Mouse (Mus musculus): ENCODE data around the gene Coro2b. TPM values are rescaled to one million over a fixed set of nuclear protein-coding genes. Genes with fewer than 3 reads are reported as not detected.
A peak's percentile ranks its signal among the peaks of the same experiment; 100 is the strongest.
"Not testable (repeated sequence)": the region's sequence is repeated elsewhere in the genome, so short reads cannot be mapped to it uniquely, and the experiment has no call there.

Gene Coro2b
- total RNA-seq, 2 experiments from 2014 or later: 178 to 185 TPM

DNA sequence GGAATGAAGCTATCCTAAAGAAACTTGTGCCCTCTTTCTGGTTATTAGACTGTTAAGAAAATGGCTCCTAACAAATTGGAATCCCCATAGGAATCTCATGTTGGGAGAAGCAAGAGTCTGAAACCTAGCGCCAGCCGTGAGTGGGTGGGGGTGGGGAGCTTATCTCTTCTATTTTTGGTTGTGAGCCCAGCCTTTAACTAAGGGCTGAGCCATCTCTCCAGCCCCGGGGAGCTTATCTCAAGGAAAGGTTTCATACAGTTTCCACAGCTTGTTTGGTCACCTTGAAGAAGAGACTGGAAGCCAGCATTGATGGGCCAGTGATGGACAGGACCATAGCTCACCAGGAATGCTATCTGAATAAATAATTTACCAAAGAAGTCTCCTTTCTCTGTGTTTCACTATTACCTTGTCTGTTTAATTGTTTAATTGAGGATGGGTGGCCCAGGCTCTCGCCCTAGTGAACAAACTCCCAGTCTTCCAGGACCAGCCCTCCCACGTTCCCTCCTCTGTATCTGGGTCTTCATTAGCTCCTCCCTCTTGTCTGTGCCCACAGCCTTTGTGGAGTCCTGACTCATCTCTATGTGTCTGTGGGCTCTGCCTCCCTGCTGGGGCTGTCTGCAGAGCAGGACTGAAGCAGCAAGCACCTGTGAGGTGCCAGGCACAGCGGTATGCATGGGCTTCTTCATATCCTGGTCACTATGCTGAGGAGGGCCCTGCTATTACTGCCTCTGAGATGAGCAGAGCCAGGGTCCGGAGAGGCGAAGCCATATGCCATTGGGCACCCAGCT lies 85.1 kb downstream of the Coro2b start:
- no peak for TF ChIP-seq CTCF (IDR thresholded peaks at IDR 0.05)
- DNase-seq (ENCODE audit: extremely low spot score in 1 of 2, low spot score in 2 of 2): no peak
- Histone ChIP-seq H3K27ac (peak overlapping the region; percentile 87), H3K4me3 (no peak overlapping the region)
- intact Hi-C loops (cut with DNase I): no loop called here

DNA sequence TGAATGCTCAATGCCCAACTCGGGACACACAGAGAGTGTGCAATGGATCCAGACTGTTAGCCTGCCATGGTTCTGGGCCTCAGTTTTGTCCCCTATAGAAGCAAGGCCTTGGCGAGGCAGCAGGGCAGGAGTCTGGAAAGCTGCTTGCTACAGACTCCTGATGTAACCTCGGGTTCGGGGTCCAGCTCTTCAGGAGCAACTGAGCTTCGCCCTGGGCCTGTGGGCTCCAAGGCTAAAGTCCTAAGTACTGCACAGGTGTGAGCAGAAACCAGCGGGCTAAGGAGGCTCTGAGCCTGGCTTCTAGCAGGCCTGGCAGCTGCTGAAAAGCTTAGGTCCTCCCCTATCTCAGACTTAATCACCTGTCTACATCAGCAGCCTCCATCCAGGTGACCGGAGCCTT lies 86.0 kb downstream of the Coro2b start:
- Histone ChIP-seq H3K27ac (peak overlapping the region; percentile 87), H3K4me3 (no peak overlapping the region)
- TF ChIP-seq CTCF (IDR thresholded peaks at IDR 0.05): no peak
- intact Hi-C loops (cut with DNase I): no loop called here
- no peak for DNase-seq (ENCODE audit: extremely low spot score in 1 of 2, low spot score in 2 of 2)

DNA sequence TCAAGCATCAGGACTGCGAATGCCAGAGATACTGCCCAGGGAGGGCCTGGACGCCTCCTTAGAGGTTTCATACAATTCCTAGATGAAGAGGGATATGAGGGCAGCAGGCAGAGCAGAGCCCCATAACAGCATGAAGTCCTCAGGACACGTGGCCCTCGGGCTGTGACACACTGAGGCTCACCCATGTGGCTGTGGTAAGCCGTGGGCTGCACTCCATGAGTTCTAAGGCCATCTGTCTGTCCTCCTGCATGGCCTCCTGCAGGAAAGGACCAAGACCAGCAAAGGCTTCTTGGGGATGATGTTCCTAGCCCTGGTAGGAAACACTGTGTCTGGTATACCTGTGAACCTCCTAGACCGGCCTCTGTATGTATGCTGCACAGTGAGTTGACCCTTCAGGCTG lies 86.5 kb downstream of the Coro2b start:
- TF ChIP-seq CTCF (IDR thresholded peaks at IDR 0.05): no peak
- H3K4me3 ChIP-seq: no peak overlapping the region
- peak overlapping the region; percentile 87 for H3K27ac ChIP-seq
- no peak for DNase-seq (ENCODE audit: extremely low spot score in 1 of 2, low spot score in 2 of 2)
- intact Hi-C loops (cut with DNase I): no loop called here

DNA sequence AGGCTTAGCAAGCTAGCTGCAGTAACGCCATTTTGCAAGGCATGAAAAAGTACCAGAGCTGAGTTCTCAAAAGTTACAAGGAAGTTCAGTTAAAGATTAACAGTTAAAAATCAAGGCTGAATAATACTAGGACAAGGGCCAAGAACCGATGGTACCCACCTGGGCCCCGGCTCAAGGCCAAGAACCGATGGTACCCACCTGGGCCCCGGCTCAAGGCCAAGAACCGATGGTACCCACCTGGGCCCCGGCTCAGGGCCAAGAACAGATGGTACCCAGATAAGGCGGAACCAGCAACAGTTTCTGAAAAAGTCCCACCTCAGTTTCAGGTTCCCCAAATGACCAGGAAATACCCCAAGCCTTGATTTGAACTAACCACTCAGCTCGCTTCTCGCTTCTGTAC lies 89.5 kb downstream of the Coro2b start:
- intact Hi-C loops (cut with DNase I); DNase-seq (ENCODE audit: extremely low spot score in 1 of 2, low spot score in 2 of 2); H3K4me3 ChIP-seq; H3K27ac ChIP-seq: not testable (repeated sequence)

DNA sequence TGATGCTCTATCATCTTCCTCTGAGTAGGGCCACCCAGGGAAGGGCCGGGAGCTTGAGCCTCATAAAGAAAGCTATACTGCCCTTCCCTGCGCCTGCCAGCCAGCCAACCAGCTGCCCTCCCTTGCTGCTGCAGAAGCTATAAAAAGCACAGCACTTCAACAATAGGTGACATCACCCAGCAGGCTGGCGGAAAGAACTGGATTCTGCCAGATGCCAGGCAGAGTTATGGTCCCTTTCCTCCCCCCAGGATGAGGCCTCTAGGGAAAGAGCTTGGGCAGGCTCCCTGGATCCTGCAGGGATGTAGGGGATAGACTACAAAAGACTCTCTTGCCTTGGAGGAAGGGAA lies 98.1 kb downstream of the Coro2b start:
- TF ChIP-seq CTCF (IDR thresholded peaks at IDR 0.05): no peak
- no peak overlapping the region for H3K4me3 ChIP-seq
- intact Hi-C loops (cut with DNase I): no loop called here
- DNase-seq (ENCODE audit: extremely low spot score in 1 of 2, low spot score in 2 of 2): peak; percentile 62 to 70
- peak overlapping the region; percentile 95 for H3K27ac ChIP-seq

DNA sequence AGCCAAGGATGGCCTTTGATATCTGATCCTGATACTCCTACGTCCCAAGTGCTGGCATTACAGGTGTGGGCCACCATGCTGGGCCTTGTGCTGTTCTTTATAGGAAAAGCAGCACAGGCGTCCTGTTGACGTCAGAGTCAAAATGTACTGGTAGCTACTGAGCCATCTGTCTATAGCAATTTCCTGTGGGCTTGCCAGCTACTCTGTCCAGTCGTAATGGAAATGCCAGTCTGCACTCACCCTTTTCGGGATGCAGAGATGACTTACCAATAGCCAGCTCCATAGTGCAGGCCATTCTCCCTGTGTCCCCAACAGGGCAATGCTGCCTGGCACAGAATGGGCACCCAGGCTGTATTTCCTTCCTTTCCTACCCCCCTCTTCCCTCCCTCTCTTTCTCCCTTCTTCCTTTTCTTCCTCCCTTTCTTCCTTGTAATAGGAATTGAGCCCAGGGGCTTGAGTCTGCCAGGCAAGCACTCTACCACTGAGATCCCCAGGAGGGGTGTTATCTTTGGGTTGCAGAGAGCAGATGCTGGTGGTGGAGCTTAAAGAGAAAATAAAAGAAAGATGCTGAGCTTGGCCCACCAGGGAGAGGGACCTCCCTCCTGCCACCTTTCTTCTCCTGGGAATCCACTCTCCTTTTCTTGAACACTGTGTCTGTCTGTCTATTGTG lies 98.6 kb downstream of the Coro2b start:
- no peak overlapping the region for H3K4me3 ChIP-seq
- H3K27ac ChIP-seq: peak overlapping the region; percentile 95
- intact Hi-C loops (cut with DNase I): no loop called here
- peak in 1 of 2 experiments; percentile 45 for DNase-seq (ENCODE audit: extremely low spot score in 1 of 2, low spot score in 2 of 2)
- no peak for TF ChIP-seq CTCF (IDR thresholded peaks at IDR 0.05)

DNA sequence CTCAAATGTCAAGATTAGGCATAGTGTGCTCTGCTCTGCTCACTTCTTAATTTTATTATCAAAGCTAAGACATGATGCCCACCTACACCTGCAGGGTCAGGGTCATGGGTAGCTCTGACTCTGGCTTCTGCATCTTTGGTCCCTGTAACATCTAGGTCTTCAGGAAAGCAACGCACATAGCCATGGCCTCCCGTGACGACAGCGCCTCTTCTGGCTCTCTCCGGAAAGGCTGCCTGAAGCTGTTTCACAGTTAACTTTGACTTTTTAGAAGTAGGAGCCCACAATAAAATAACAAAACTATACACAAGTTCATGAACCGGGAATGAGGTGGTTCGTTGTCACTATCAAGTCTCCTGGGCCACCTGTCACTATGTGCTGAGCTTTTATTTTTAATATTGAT lies 99.4 kb downstream of the Coro2b start:
- Histone ChIP-seq H3K4me3 (no peak overlapping the region), H3K27ac (peak overlapping the region; percentile 95)
- no peak for TF ChIP-seq CTCF (IDR thresholded peaks at IDR 0.05)
- intact Hi-C loops (cut with DNase I): no loop called here
- DNase-seq (ENCODE audit: extremely low spot score in 1 of 2, low spot score in 2 of 2): no peak

DNA sequence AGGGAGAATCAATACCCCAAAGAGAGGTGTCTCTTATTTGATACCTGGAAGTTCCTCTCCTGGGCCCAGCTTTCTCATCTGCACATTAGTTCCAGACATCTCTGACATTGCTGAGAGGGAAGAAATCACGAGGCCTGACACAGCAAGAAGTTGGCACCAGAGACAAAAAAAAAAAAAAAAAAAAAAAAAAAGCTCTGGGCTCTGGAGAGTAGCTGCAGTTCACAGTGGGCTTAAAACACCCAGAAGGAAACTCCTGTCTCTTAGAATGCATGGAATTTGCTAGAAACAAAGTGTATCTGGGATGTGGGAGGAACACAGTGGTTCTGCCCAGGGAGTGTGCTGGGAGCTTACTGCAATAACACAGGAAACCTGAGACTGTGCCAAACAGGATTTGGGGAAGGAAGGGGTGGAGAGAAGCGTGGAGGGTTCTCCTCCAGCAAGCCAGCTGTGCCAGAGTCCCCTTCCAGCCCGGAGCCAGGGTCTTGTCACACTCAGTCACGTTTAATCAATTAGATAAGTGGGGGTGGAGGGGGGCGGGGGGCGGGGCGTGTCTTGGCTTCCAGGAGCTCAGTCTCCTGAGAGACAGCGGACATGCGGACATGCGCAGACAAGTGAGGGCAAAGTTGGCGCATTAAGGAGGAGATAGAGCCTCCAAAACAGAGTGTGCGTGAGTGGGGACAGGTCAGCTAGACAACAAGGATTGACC lies 101.1 kb downstream of the Coro2b start:
- no peak for TF ChIP-seq CTCF (IDR thresholded peaks at IDR 0.05)
- DNase-seq (ENCODE audit: extremely low spot score in 1 of 2, low spot score in 2 of 2): peak in 1 of 2 experiments; percentile 48
- intact Hi-C loops (cut with DNase I): no loop called here
- peak overlapping the region; percentile 89 for H3K27ac ChIP-seq
- no peak overlapping the region for H3K4me3 ChIP-seq

DNA sequence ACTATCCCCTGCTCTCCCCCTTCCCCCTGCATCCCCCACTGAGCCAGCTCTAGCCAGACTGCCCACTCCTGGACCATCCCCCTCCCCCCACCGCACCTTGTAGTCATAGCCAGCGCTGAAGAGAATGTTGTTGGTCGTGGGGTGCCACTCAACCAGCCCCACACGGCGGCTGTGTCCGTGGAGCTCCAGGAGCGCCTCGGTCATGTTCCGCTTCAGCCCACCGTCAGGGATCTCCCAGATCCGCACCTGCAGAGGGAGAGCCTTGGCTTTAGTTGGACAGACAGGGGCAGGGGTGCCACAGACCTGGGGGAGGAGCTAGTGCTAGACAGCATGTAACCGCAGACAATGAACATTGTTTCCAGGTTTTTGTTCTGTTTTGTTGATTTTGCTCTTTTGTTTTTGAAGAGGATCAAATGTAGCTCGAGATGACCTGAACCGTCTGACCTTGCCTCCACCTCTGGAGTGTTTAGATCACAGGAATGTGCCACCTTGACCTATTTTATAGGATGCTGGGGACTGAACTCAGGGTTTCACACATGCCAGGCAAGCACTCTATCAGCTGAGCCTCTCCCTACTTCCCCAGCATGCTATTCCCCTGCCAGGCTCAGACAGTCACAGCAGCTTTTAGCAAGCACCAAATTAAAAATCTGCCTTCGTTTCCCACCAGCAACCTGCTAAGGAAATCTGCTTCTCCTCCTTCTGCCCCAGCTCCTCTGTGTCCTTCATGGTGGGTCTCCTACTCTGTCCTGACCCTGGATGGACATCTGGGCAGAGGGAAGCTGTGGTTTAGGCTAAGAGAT lies 104.4 kb downstream of the Coro2b start:
- Histone ChIP-seq H3K4me3 (no peak overlapping the region), H3K27ac (peak overlapping the region; percentile 84)
- TF ChIP-seq CTCF (IDR thresholded peaks at IDR 0.05): no peak
- intact Hi-C loops (cut with DNase I): no loop called here
- no peak for DNase-seq (ENCODE audit: extremely low spot score in 1 of 2, low spot score in 2 of 2)

DNA sequence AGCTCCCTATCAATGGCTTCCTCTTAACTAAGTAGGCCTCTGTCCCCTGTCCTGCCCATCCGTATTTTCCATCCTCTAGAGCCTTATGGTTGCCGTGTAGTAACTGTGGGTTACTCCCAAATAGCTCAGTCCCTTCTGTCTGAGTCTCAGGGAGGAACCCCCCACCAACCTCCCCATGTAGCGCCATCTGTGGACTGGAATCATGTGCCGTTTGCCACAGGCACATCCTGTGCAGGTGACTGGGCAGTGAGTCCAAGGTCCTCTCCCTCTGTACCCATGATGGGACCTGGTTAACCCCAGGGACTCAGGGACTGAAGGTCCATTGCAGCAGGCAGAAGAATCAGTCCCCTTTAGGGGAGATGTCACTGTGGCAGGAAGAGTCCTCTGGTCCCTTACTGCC lies 106.1 kb downstream of the Coro2b start:
- no peak for DNase-seq (ENCODE audit: extremely low spot score in 1 of 2, low spot score in 2 of 2)
- no peak overlapping the region for H3K4me3 ChIP-seq
- H3K27ac ChIP-seq: no peak overlapping the region
- TF ChIP-seq CTCF (IDR thresholded peaks at IDR 0.05): no peak
- intact Hi-C loops (cut with DNase I): no loop called here

DNA sequence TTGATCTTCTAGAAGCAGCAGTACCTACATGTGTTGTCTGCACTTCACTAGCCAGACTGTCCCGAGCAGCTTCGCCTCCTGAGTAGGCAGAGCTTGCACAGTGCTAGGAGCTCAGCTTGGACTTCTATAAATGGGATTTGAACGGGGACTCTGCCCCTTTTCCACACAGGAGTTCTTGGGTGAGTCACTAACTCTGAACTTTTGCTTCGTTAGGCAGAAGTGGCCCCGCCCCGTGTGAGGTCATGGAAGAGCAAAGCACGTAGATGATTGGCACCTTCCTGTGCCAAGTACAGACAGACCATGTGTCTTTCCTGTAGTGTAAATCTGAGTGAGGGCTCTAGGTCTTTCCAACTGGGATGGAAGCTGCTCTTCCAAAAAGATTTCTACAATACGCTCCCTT lies 109.8 kb downstream of the Coro2b start:
- intact Hi-C loops (cut with DNase I): no loop called here
- TF ChIP-seq CTCF (IDR thresholded peaks at IDR 0.05): no peak
- Histone ChIP-seq H3K27ac (no peak overlapping the region), H3K4me3 (no peak overlapping the region)
- no peak for DNase-seq (ENCODE audit: extremely low spot score in 1 of 2, low spot score in 2 of 2)

DNA sequence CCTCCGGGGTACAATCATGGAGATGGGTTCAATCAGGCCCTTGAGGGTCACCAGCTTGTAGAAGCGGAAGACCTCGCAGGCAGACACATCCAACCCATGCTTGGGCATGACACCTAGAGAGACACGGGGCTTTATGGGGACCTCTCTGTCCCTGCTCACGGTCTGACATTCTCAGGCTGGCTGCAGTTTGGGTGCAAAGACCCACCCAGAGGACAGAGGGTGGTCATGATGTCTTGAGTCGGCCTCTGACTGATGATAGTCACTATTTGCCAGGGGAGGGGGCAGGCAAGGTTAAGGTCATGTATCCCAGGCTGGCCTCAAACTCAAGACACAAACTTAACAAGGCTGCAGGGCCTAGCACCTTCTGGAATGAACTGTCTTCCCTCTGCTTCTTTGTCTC lies 110.3 kb downstream of the Coro2b start:
- Histone ChIP-seq H3K27ac (no peak overlapping the region), H3K4me3 (no peak overlapping the region)
- DNase-seq (ENCODE audit: extremely low spot score in 1 of 2, low spot score in 2 of 2): no peak
- intact Hi-C loops (cut with DNase I): no loop called here
- no peak for TF ChIP-seq CTCF (IDR thresholded peaks at IDR 0.05)
